15 mouse cellular contexts compared by ENCODE assay signal in genomic region chr12:34722831-34723490, GRCm38 (mm10).
DNase-seq lines count a peak whose midpoint lies in the region; ATAC-seq and TF ChIP-seq lines count a peak whose summit lies in the region.
"Had no signal": no experiment of that assay in that cellular context is flagged by ENCODE, and none has a peak within 500 bp of the region (broad histone marks: within the 10 kb centered on the region; RNA-seq: fewer than 3 reads in every experiment).

No protein-coding gene starts in this region.

- ATAC-seq in heart, embryonic 11.5 days (replicated peaks; ENCODE audit: insufficient number of reproducible peaks, low FRiP score, low TSS enrichment) = no peak
- ATAC-seq in stomach, embryonic 16.5 days (ENCODE audit: insufficient read depth, low FRiP score) = no peak
- ATAC-seq in stomach, postnatal 0 days (ENCODE audit: low FRiP score, low TSS enrichment) = no peak
- ATAC-seq in liver, postnatal 0 days = peak; percentile 66

- no peak overlapping the region for H3K9ac ChIP-seq in heart, embryonic 11.5 days (ENCODE audit: low read depth, low read length)
- H3K9ac ChIP-seq in stomach, embryonic 16.5 days (ENCODE audit: low read length) = no peak overlapping the region
- H3K9ac ChIP-seq in stomach, postnatal 0 days (ENCODE audit: low read length) = no peak overlapping the region
- no peak overlapping the region for H3K9ac ChIP-seq in liver, postnatal 0 days (replicated peaks)
- H3K9ac ChIP-seq: heart, embryonic 15.5 days had no signal

- 38% methylated on average over 7 of the region's 7 CpGs for WGBS in heart, embryonic 11.5 days (ENCODE audit: insufficient replicate concordance)
- 57% methylated on average over 7 of the region's 7 CpGs for WGBS in stomach, embryonic 16.5 days
- WGBS in stomach, postnatal 0 days = 55% methylated on average over 7 of the region's 7 CpGs
- 28% methylated on average over 7 of the region's 7 CpGs for WGBS in liver, postnatal 0 days (ENCODE audit: insufficient replicate concordance)

- H3K4me2 ChIP-seq in heart, embryonic 11.5 days = no peak overlapping the region
- no peak overlapping the region for H3K4me2 ChIP-seq in stomach, embryonic 16.5 days (ENCODE audit: low read depth, low read length)
- H3K4me2 ChIP-seq in stomach, postnatal 0 days (replicated peaks; ENCODE audit: low read depth) = no peak overlapping the region
- peak overlapping the region; percentile 51 for H3K4me2 ChIP-seq in liver, postnatal 0 days (ENCODE audit: low read depth, low read length)
- H3K4me2 ChIP-seq: heart, embryonic 15.5 days had no signal

- H3K9me3 ChIP-seq in heart, embryonic 11.5 days (replicated peaks; ENCODE audit: control insufficient read depth, low read length) = no peaks in the 10 kb centered on the region
- no peaks in the 10 kb centered on the region for H3K9me3 ChIP-seq in stomach, embryonic 16.5 days (replicated peaks; ENCODE audit: control insufficient read depth, low read length)
- H3K9me3 ChIP-seq in stomach, postnatal 0 days (ENCODE audit: control insufficient read depth, low read length) = no peaks in the 10 kb centered on the region
- no peaks in the 10 kb centered on the region for H3K9me3 ChIP-seq in liver, postnatal 0 days (ENCODE audit: low read length)
- H3K9me3 ChIP-seq: embryonic facial prominence, embryonic 10.5 days; heart, embryonic 15.5 days; limb, embryonic 10.5 days had no signal

- H3K27ac ChIP-seq in heart, embryonic 11.5 days (ENCODE audit: low read depth, low read length) = no peak overlapping the region
- H3K27ac ChIP-seq in stomach, embryonic 16.5 days (ENCODE audit: low read length) = 0 out of 2 replicates have a peak overlapping the region, but pooled peaks have one; percentile 24
- H3K27ac ChIP-seq in stomach, postnatal 0 days (replicated peaks) = no peak overlapping the region
- H3K27ac ChIP-seq in liver, postnatal 0 days (ENCODE audit: low read depth) = peak overlapping the region; percentile 70
- H3K27ac ChIP-seq: embryonic facial prominence, embryonic 10.5 days; heart, embryonic 15.5 days; limb, embryonic 10.5 days had no signal

- no peaks in the 10 kb centered on the region for H3K27me3 ChIP-seq in heart, embryonic 11.5 days (ENCODE audit: control insufficient read depth, insufficient read depth, low read length)
- no peaks in the 10 kb centered on the region for H3K27me3 ChIP-seq in stomach, embryonic 16.5 days (ENCODE audit: control insufficient read depth, insufficient read depth, low read length)
- H3K27me3 ChIP-seq in stomach, postnatal 0 days (ENCODE audit: control insufficient read depth, insufficient read depth, low read length) = no peaks in the 10 kb centered on the region
- H3K27me3 ChIP-seq in liver, postnatal 0 days (ENCODE audit: insufficient read depth, low read length) = no peaks in the 10 kb centered on the region
- H3K27me3 ChIP-seq in splenic B cell, adult 2 months (ENCODE audit: control insufficient read depth, insufficient read depth, low read length, poor library complexity, severe bottlenecking) = no peaks in the 10 kb centered on the region
- H3K27me3 ChIP-seq: heart, embryonic 15.5 days had no signal

- H3K36me3 ChIP-seq in heart, embryonic 11.5 days (ENCODE audit: control insufficient read depth, insufficient read depth, low read length) = no peaks in the 10 kb centered on the region
- H3K36me3 ChIP-seq in stomach, embryonic 16.5 days (ENCODE audit: control insufficient read depth, insufficient read depth, low read length) = no peaks in the 10 kb centered on the region
- H3K36me3 ChIP-seq in stomach, postnatal 0 days (ENCODE audit: control insufficient read depth, insufficient read depth, low read length) = no peaks in the 10 kb centered on the region
- H3K36me3 ChIP-seq in liver, postnatal 0 days (replicated peaks; ENCODE audit: insufficient read depth, low read length) = no peaks in the 10 kb centered on the region
- no peaks in the 10 kb centered on the region for H3K36me3 ChIP-seq in splenic B cell, adult 2 months (ENCODE audit: control insufficient read depth, insufficient read depth, low read length, poor library complexity, severe bottlenecking)
- H3K36me3 ChIP-seq: embryonic facial prominence, embryonic 10.5 days; G1E; heart, embryonic 15.5 days; limb, embryonic 10.5 days had no signal

- no peak for TF ChIP-seq EP300 in stomach, postnatal 0 days (optimal IDR thresholded peaks at IDR 0.05)
- TF ChIP-seq EP300 in liver, postnatal 0 days (IDR thresholded peaks at IDR 0.05; ENCODE audit: low read depth) = no peak

- H3K4me3 ChIP-seq in heart, embryonic 11.5 days (ENCODE audit: low read depth, low read length) = no peak overlapping the region
- H3K4me3 ChIP-seq in stomach, embryonic 16.5 days (replicated peaks; ENCODE audit: low read length) = no peak overlapping the region
- no peak overlapping the region for H3K4me3 ChIP-seq in stomach, postnatal 0 days (ENCODE audit: low read depth, low read length)
- H3K4me3 ChIP-seq in liver, postnatal 0 days (ENCODE audit: low read depth, low read length) = no peak overlapping the region
- H3K4me3 ChIP-seq: embryonic facial prominence, embryonic 10.5 days; heart, embryonic 15.5 days; limb, embryonic 10.5 days had no signal

- 0 out of 2 replicates have a peak, but pooled peaks cover 2% of the 10 kb centered on the region for H3K4me1 ChIP-seq in heart, embryonic 11.5 days (ENCODE audit: control insufficient read depth, insufficient read depth, low read length)
- no peaks in the 10 kb centered on the region for H3K4me1 ChIP-seq in stomach, embryonic 16.5 days (ENCODE audit: control insufficient read depth, insufficient read depth, low read length)
- no peaks in the 10 kb centered on the region for H3K4me1 ChIP-seq in stomach, postnatal 0 days (replicated peaks; ENCODE audit: control insufficient read depth, insufficient read depth)
- H3K4me1 ChIP-seq in liver, postnatal 0 days (ENCODE audit: insufficient read depth) = peaks cover 3% of the 10 kb centered on the region; the same call in 1 of the 2 replicates
- H3K4me1 ChIP-seq: limb, embryonic 10.5 days had no signal

- DNase-seq in heart, adult 18-20 months = peak; percentile 15 to 26
- no peak for DNase-seq in stomach, postnatal 0 days (ENCODE audit: low spot score)
- DNase-seq in liver, postnatal 0 days = peak; percentile 16
- DNase-seq in splenic B cell, adult 2 months (ENCODE audit: low read depth, low spot score) = peak; percentile 72
- DNase-seq in kidney, postnatal 4 days = no peak
- no peak for DNase-seq in left cerebral cortex, adult 8-10 months (ENCODE audit: low spot score in 2 of 2)
- DNase-seq: cerebellum, adult 2 months; kidney, postnatal 10 days; thymus, postnatal 14 days had no signal

- no peak for TF ChIP-seq CTCF in stomach, postnatal 0 days (IDR thresholded peaks at IDR 0.05; ENCODE audit: low read depth)
- no peak for TF ChIP-seq CTCF in liver, postnatal 0 days (IDR thresholded peaks at IDR 0.05; ENCODE audit: low read depth)

Comparison
In these comparisons a context has a peak if more than half of its experiments do, and no peak if none do; other contexts are left out.
1. H3K27ac ChIP-seq: peak in stomach, embryonic 16.5 days (single experiment) and liver, postnatal 0 days (single experiment); none in heart, embryonic 11.5 days (single experiment) and stomach, postnatal 0 days (single experiment).
2. DNase-seq: peak in heart, adult 18-20 months (2 of 2), liver, postnatal 0 days (single experiment) and splenic B cell, adult 2 months (single experiment); none in stomach, postnatal 0 days (single experiment), kidney, postnatal 4 days (0 of 2) and left cerebral cortex, adult 8-10 months (0 of 2).